Mouse (Mus musculus): ENCODE results near the gene Olfr799. TPM values are rescaled to one million over a fixed set of nuclear protein-coding genes. Genes with fewer than 3 reads are reported as not detected.

Olfr799 gene
- polyA plus RNA-seq (2012; rRNA removed), result not detected in 2 replicates

GRCm38 (mm10) chr10:129637184-129637583, at the start of gene Olfr799:
TSS of gene Olfr799 (plus strand) at chr10:129637484.
- no peak for TF ChIP-seq POLR2A (IDR thresholded peaks at IDR 0.05; ENCODE audit: control insufficient read depth, extremely low read depth, insufficient read depth, low read length, poor library complexity)
- TF ChIP-seq CTCF (IDR thresholded peaks at IDR 0.05; ENCODE audit: borderline replicate concordance, control insufficient read depth, extremely low read depth, insufficient read depth, low read length, poor library complexity), result no peak
- H3K4me1 ChIP-seq (replicated peaks; ENCODE audit: control insufficient read depth, insufficient read depth, low read length), result no peaks in the 10 kb centered on the region
- DNase-seq, result no peak
- H3K27me3 ChIP-seq (ENCODE audit: control insufficient read depth, insufficient read depth, low read length), result no peaks in the 10 kb centered on the region
- H3K27ac ChIP-seq (ENCODE audit: control insufficient read depth, insufficient read depth, low read length), result no peak within 1 kb of the TSS
- WGBS, result 42% methylated on average over 1 of the region's 1 CpGs
- H3K36me3 ChIP-seq (ENCODE audit: control insufficient read depth, insufficient read depth, low read length), result no peaks in the 10 kb centered on the region
- H3K4me3 ChIP-seq (ENCODE audit: control insufficient read depth, insufficient read depth, low read length), result no peak within 1 kb of the TSS

GRCm38 (mm10) chr10:129612470-129612869, 24.8 kb upstream of the Olfr799 start, which contains the start of gene Olfr796:
TSS of gene Olfr796 (minus strand) at chr10:129612570.
- Histone ChIP-seq H3K4me3 (ENCODE audit: control insufficient read depth, insufficient read depth, low read length) (no peak within 1 kb of the TSS), H3K36me3 (ENCODE audit: control insufficient read depth, insufficient read depth, low read length) (no peaks in the 10 kb centered on the region), H3K27me3 (ENCODE audit: control insufficient read depth, insufficient read depth, low read length) (no peaks in the 10 kb centered on the region), H3K4me1 (replicated peaks; ENCODE audit: control insufficient read depth, insufficient read depth, low read length) (no peaks in the 10 kb centered on the region), H3K27ac (ENCODE audit: control insufficient read depth, insufficient read depth, low read length) (no peak within 1 kb of the TSS)
- no peak for DNase-seq
- no peak for TF ChIP-seq CTCF (IDR thresholded peaks at IDR 0.05; ENCODE audit: borderline replicate concordance, control insufficient read depth, extremely low read depth, insufficient read depth, low read length, poor library complexity)
- TF ChIP-seq POLR2A (IDR thresholded peaks at IDR 0.05; ENCODE audit: control insufficient read depth, extremely low read depth, insufficient read depth, low read length, poor library complexity), result no peak
- 98% methylated on average over 1 of the region's 1 CpGs for WGBS

- 26% methylated on average over 1 of the region's 1 CpGs for WGBS
- H3K4me3 ChIP-seq (ENCODE audit: control insufficient read depth, insufficient read depth, low read length), result no peak overlapping the region
- DNase-seq, result no peak
- H3K27me3 ChIP-seq (ENCODE audit: control insufficient read depth, insufficient read depth, low read length), result no peaks in the 10 kb centered on the region
- no peaks in the 10 kb centered on the region for H3K4me1 ChIP-seq (replicated peaks; ENCODE audit: control insufficient read depth, insufficient read depth, low read length)
- no peaks in the 10 kb centered on the region for H3K36me3 ChIP-seq (ENCODE audit: control insufficient read depth, insufficient read depth, low read length)
- no peak overlapping the region for H3K27ac ChIP-seq (ENCODE audit: control insufficient read depth, insufficient read depth, low read length)
- TF ChIP-seq CTCF (IDR thresholded peaks at IDR 0.05; ENCODE audit: borderline replicate concordance, control insufficient read depth, extremely low read depth, insufficient read depth, low read length, poor library complexity) (no peak), POLR2A (IDR thresholded peaks at IDR 0.05; ENCODE audit: control insufficient read depth, extremely low read depth, insufficient read depth, low read length, poor library complexity) (no peak)
Measured at GRCm38 (mm10) chr10:129621724-129622123, 15.6 kb upstream of the Olfr799 start.

GRCm38 (mm10) chr10:129623251-129623650, 14.0 kb upstream of the Olfr799 start:
- TF ChIP-seq POLR2A (IDR thresholded peaks at IDR 0.05; ENCODE audit: control insufficient read depth, extremely low read depth, insufficient read depth, low read length, poor library complexity) (no peak), CTCF (IDR thresholded peaks at IDR 0.05; ENCODE audit: borderline replicate concordance, control insufficient read depth, extremely low read depth, insufficient read depth, low read length, poor library complexity) (no peak)
- no peaks in the 10 kb centered on the region for H3K36me3 ChIP-seq (ENCODE audit: control insufficient read depth, insufficient read depth, low read length)
- H3K4me3 ChIP-seq (ENCODE audit: control insufficient read depth, insufficient read depth, low read length), result no peak overlapping the region
- no peak overlapping the region for H3K27ac ChIP-seq (ENCODE audit: control insufficient read depth, insufficient read depth, low read length)
- DNase-seq, result no peak
- no peaks in the 10 kb centered on the region for H3K4me1 ChIP-seq (replicated peaks; ENCODE audit: control insufficient read depth, insufficient read depth, low read length)
- no peaks in the 10 kb centered on the region for H3K27me3 ChIP-seq (ENCODE audit: control insufficient read depth, insufficient read depth, low read length)

- Histone ChIP-seq H3K36me3 (ENCODE audit: control insufficient read depth, insufficient read depth, low read length) (no peaks in the 10 kb centered on the region), H3K27me3 (ENCODE audit: control insufficient read depth, insufficient read depth, low read length) (no peaks in the 10 kb centered on the region), H3K27ac (ENCODE audit: control insufficient read depth, insufficient read depth, low read length) (no peak within 1 kb of the TSS), H3K4me3 (ENCODE audit: control insufficient read depth, insufficient read depth, low read length) (no peak within 1 kb of the TSS), H3K4me1 (replicated peaks; ENCODE audit: control insufficient read depth, insufficient read depth, low read length) (no peaks in the 10 kb centered on the region)
- DNase-seq, result no peak
- TF ChIP-seq POLR2A (IDR thresholded peaks at IDR 0.05; ENCODE audit: control insufficient read depth, extremely low read depth, insufficient read depth, low read length, poor library complexity) (no peak), CTCF (IDR thresholded peaks at IDR 0.05; ENCODE audit: borderline replicate concordance, control insufficient read depth, extremely low read depth, insufficient read depth, low read length, poor library complexity) (no peak)
- 85% methylated on average over 1 of the region's 1 CpGs for WGBS
Measured at GRCm38 (mm10) chr10:129627834-129628233, 9.4 kb upstream of the Olfr799 start, which contains the start of gene Olfr798. TSS of gene Olfr798 (minus strand) at chr10:129627934.

- no peak overlapping the region for H3K4me3 ChIP-seq (ENCODE audit: control insufficient read depth, insufficient read depth, low read length)
- TF ChIP-seq POLR2A (IDR thresholded peaks at IDR 0.05; ENCODE audit: control insufficient read depth, extremely low read depth, insufficient read depth, low read length, poor library complexity) (no peak), CTCF (IDR thresholded peaks at IDR 0.05; ENCODE audit: borderline replicate concordance, control insufficient read depth, extremely low read depth, insufficient read depth, low read length, poor library complexity) (no peak)
- no peak for DNase-seq
- H3K4me1 ChIP-seq (replicated peaks; ENCODE audit: control insufficient read depth, insufficient read depth, low read length), result no peaks in the 10 kb centered on the region
- 85% methylated on average over 1 of the region's 1 CpGs for WGBS
- no peaks in the 10 kb centered on the region for H3K36me3 ChIP-seq (ENCODE audit: control insufficient read depth, insufficient read depth, low read length)
- H3K27me3 ChIP-seq (ENCODE audit: control insufficient read depth, insufficient read depth, low read length), result no peaks in the 10 kb centered on the region
- H3K27ac ChIP-seq (ENCODE audit: control insufficient read depth, insufficient read depth, low read length), result no peak overlapping the region
Measured at GRCm38 (mm10) chr10:129651763-129652162, 14.5 kb downstream of the Olfr799 start.

GRCm38 (mm10) chr10:129657394-129657793, 20.1 kb downstream of the Olfr799 start, which contains the start of gene Olfr800:
TSS of gene Olfr800 (plus strand) at chr10:129657694.
- Histone ChIP-seq H3K27me3 (ENCODE audit: control insufficient read depth, insufficient read depth, low read length) (no peaks in the 10 kb centered on the region), H3K4me3 (ENCODE audit: control insufficient read depth, insufficient read depth, low read length) (no peak within 1 kb of the TSS), H3K27ac (ENCODE audit: control insufficient read depth, insufficient read depth, low read length) (no peak within 1 kb of the TSS), H3K4me1 (replicated peaks; ENCODE audit: control insufficient read depth, insufficient read depth, low read length) (no peaks in the 10 kb centered on the region), H3K36me3 (ENCODE audit: control insufficient read depth, insufficient read depth, low read length) (no peaks in the 10 kb centered on the region)
- TF ChIP-seq POLR2A (IDR thresholded peaks at IDR 0.05; ENCODE audit: control insufficient read depth, extremely low read depth, insufficient read depth, low read length, poor library complexity) (no peak), CTCF (IDR thresholded peaks at IDR 0.05; ENCODE audit: borderline replicate concordance, control insufficient read depth, extremely low read depth, insufficient read depth, low read length, poor library complexity) (no peak)
- no peak for DNase-seq

Data from thymus, adult 2 months (tissue).